Mouse (Mus musculus): Measurements from ENCODE around the gene Spns2. TPM values are rescaled to one million over a fixed set of nuclear protein-coding genes. Genes with fewer than 3 reads are reported as not detected.
A peak's percentile ranks its signal among the peaks of the same experiment; 100 is the strongest.

The Spns2 gene
- polyA plus RNA-seq, 1 experiment from 2014 or later, result 8.5 TPM

- peaks cover 15% of the 10 kb centered on the region; the same call in 1 of the 2 replicates for H3K27me3 ChIP-seq (ENCODE audit: insufficient read depth, low read length)
- H3K4me2 ChIP-seq, result no peak overlapping the region
- no peak for TF ChIP-seq CTCF (IDR thresholded peaks at IDR 0.05; ENCODE audit: low read depth)
- peaks cover 12% of the 10 kb centered on the region for H3K4me1 ChIP-seq (ENCODE audit: insufficient read depth)
- no peaks in the 10 kb centered on the region for H3K36me3 ChIP-seq (ENCODE audit: insufficient read depth)
- H3K27ac ChIP-seq (ENCODE audit: low read depth), result no peak overlapping the region
- ATAC-seq (ENCODE audit: insufficient read depth), result no peak
- H3K9me3 ChIP-seq (ENCODE audit: low read depth, low read length), result no peaks in the 10 kb centered on the region
- H3K9ac ChIP-seq, result no peak overlapping the region
- DNase-seq, result no peak
- WGBS, result 38% methylated on average over 6 of the region's 6 CpGs
- H3K4me3 ChIP-seq (ENCODE audit: low read depth, low read length), result no peak overlapping the region
Observed at GRCm38 (mm10) chr11:72484549-72484948, 5.2 kb downstream of the Spns2 start.

- Histone ChIP-seq H3K9me3 (ENCODE audit: low read depth, low read length) (no peaks in the 10 kb centered on the region), H3K9ac (no peak overlapping the region), H3K36me3 (ENCODE audit: insufficient read depth) (no peaks in the 10 kb centered on the region), H3K27ac (ENCODE audit: low read depth) (no peak overlapping the region), H3K4me2 (no peak overlapping the region), H3K4me3 (ENCODE audit: low read depth, low read length) (no peak overlapping the region), H3K27me3 (ENCODE audit: insufficient read depth, low read length) (no peaks in the 10 kb centered on the region; the same call in 1 of the 2 replicates), H3K4me1 (ENCODE audit: insufficient read depth) (peaks cover 10% of the 10 kb centered on the region; the same call in 1 of the 2 replicates)
- ATAC-seq (ENCODE audit: insufficient read depth) (no peak), DNase-seq (no peak)
- 72% methylated on average over 4 of the region's 4 CpGs for WGBS
- no peak for TF ChIP-seq CTCF (IDR thresholded peaks at IDR 0.05; ENCODE audit: low read depth)
Observed at GRCm38 (mm10) chr11:72481952-72482351, 7.8 kb downstream of the Spns2 start.

- Histone ChIP-seq H3K4me1 (ENCODE audit: insufficient read depth) (peaks cover 10% of the 10 kb centered on the region; the same call in 1 of the 2 replicates), H3K9me3 (ENCODE audit: low read depth, low read length) (no peaks in the 10 kb centered on the region), H3K9ac (no peak overlapping the region), H3K4me3 (ENCODE audit: low read depth, low read length) (no peak overlapping the region), H3K36me3 (ENCODE audit: insufficient read depth) (no peaks in the 10 kb centered on the region), H3K4me2 (no peak overlapping the region), H3K27ac (ENCODE audit: low read depth) (no peak overlapping the region), H3K27me3 (ENCODE audit: insufficient read depth, low read length) (no peaks in the 10 kb centered on the region)
- no peak for DNase-seq
- 75% methylated on average over 5 of the region's 5 CpGs for WGBS
- no peak for ATAC-seq (ENCODE audit: insufficient read depth)
- no peak for TF ChIP-seq CTCF (IDR thresholded peaks at IDR 0.05; ENCODE audit: low read depth)
Observed at GRCm38 (mm10) chr11:72481313-72481712, 8.4 kb downstream of the Spns2 start.

DNA sequence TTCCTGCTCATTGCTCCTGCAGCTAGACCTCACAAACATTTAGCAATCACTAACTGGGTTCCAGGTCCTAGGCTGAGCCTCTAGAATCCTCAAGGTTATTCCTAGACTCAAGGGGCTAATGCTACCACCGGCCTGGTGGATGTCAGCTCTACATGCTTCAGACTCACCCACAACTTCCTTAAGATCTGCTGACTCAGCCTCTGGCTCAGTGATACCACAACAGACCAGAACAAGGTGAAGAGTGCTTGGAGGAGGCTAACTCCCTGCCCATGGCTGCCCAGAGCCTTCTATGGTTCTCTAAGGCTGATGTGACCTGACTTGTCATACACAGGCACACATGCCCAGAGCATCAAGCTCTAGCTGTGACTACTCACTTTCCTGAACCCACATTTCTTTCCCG lies 10.2 kb downstream of the Spns2 start:
- Histone ChIP-seq H3K9ac (no peak overlapping the region), H3K4me1 (ENCODE audit: insufficient read depth) (peaks cover 6% of the 10 kb centered on the region; the same call in 1 of the 2 replicates), H3K27me3 (ENCODE audit: insufficient read depth, low read length) (no peaks in the 10 kb centered on the region), H3K4me2 (no peak overlapping the region), H3K36me3 (ENCODE audit: insufficient read depth) (no peaks in the 10 kb centered on the region), H3K9me3 (ENCODE audit: low read depth, low read length) (no peaks in the 10 kb centered on the region), H3K27ac (ENCODE audit: low read depth) (no peak overlapping the region), H3K4me3 (ENCODE audit: low read depth, low read length) (no peak overlapping the region)
- DNase-seq (no peak), ATAC-seq (ENCODE audit: insufficient read depth) (no peak)
- TF ChIP-seq CTCF (IDR thresholded peaks at IDR 0.05; ENCODE audit: low read depth), result no peak
- WGBS, result 77% methylated on average over 2 of the region's 2 CpGs

DNA sequence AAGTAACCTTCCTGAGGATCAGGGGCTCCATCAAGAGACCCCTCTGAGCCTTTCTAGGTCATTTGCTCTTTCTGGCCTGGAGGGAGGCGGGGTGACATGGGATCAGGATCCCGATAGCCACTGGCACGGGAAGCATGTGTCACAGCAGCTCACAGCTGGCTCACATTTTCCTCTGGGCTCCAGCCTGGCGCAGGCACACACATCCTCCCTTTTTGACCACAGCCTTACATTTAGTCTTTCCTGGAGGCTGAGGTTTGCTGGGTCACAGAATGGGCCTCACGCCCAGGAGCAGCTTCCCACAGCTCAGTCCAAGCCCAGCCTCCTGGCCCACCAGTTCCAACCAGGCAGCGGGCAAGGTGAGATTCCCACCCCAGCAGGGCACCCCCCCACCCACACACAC lies 11.5 kb downstream of the Spns2 start:
- no peak overlapping the region for H3K27ac ChIP-seq (ENCODE audit: low read depth)
- no peaks in the 10 kb centered on the region for H3K36me3 ChIP-seq (ENCODE audit: insufficient read depth)
- H3K4me3 ChIP-seq (ENCODE audit: low read depth, low read length), result no peak overlapping the region
- WGBS, result 46% methylated on average over 6 of the region's 6 CpGs
- ATAC-seq (ENCODE audit: insufficient read depth) (no peak), DNase-seq (no peak)
- H3K27me3 ChIP-seq (ENCODE audit: insufficient read depth, low read length), result no peaks in the 10 kb centered on the region
- H3K4me2 ChIP-seq, result no peak overlapping the region
- peaks cover 6% of the 10 kb centered on the region; the same call in 1 of the 2 replicates for H3K4me1 ChIP-seq (ENCODE audit: insufficient read depth)
- H3K9me3 ChIP-seq (ENCODE audit: low read depth, low read length), result no peaks in the 10 kb centered on the region
- no peak for TF ChIP-seq CTCF (IDR thresholded peaks at IDR 0.05; ENCODE audit: low read depth)
- H3K9ac ChIP-seq, result no peak overlapping the region

DNA sequence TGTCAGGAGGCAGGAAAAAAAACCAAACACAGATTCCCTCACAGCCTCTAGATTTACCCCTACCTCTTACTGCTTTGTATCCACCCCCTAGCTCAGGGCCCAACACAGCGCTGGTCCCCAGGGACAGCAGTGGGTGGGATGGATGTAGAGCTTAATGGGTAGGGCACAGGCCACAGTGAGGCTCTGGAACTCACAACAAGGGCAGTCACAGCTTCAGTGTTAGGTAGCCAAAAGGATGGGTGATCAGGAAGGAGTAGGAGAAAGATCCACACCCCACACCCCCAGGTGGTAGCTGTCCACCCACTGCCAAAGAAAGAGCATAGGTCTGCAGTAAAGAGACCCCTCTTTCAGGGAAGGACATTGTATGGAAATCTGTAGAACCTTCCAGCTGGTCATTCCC lies 12.1 kb downstream of the Spns2 start:
- Histone ChIP-seq H3K9ac (no peak overlapping the region), H3K27ac (ENCODE audit: low read depth) (peak overlapping the region; percentile 21; the same call in 1 of the 2 replicates), H3K4me3 (ENCODE audit: low read depth, low read length) (no peak overlapping the region), H3K4me2 (no peak overlapping the region), H3K27me3 (ENCODE audit: insufficient read depth, low read length) (no peaks in the 10 kb centered on the region), H3K9me3 (ENCODE audit: low read depth, low read length) (no peaks in the 10 kb centered on the region), H3K4me1 (ENCODE audit: insufficient read depth) (peaks cover 11% of the 10 kb centered on the region; the same call in 1 of the 2 replicates), H3K36me3 (ENCODE audit: insufficient read depth) (no peaks in the 10 kb centered on the region)
- 83% methylated on average over 1 of the region's 1 CpGs for WGBS
- DNase-seq (no peak), ATAC-seq (ENCODE audit: insufficient read depth) (no peak)
- TF ChIP-seq CTCF (IDR thresholded peaks at IDR 0.05; ENCODE audit: low read depth), result no peak

GRCm38 (mm10) chr11:72477182-72477581 lies 12.5 kb downstream of the Spns2 start:
- no peak overlapping the region for H3K9ac ChIP-seq
- peaks cover 16% of the 10 kb centered on the region; the same call in 1 of the 2 replicates for H3K4me1 ChIP-seq (ENCODE audit: insufficient read depth)
- H3K27me3 ChIP-seq (ENCODE audit: insufficient read depth, low read length), result no peaks in the 10 kb centered on the region
- DNase-seq (no peak), ATAC-seq (ENCODE audit: insufficient read depth) (no peak)
- H3K4me2 ChIP-seq, result no peak overlapping the region
- no peaks in the 10 kb centered on the region for H3K36me3 ChIP-seq (ENCODE audit: insufficient read depth)
- WGBS, result 39% methylated on average over 5 of the region's 5 CpGs
- H3K4me3 ChIP-seq (ENCODE audit: low read depth, low read length), result no peak overlapping the region
- H3K27ac ChIP-seq (ENCODE audit: low read depth), result peak overlapping the region; percentile 21; the same call in 1 of the 2 replicates
- H3K9me3 ChIP-seq (ENCODE audit: low read depth, low read length), result no peaks in the 10 kb centered on the region
- TF ChIP-seq CTCF (IDR thresholded peaks at IDR 0.05; ENCODE audit: low read depth), result no peak
